Mouse (Mus musculus): ENCODE measurements at regions not wholly inside any gene's neighbourhood (a gene's known extent, or its start where the extent isn't known, plus 50 kb on each side); places are given as distances from the start of the nearest gene placed in this dataset.

DNA sequence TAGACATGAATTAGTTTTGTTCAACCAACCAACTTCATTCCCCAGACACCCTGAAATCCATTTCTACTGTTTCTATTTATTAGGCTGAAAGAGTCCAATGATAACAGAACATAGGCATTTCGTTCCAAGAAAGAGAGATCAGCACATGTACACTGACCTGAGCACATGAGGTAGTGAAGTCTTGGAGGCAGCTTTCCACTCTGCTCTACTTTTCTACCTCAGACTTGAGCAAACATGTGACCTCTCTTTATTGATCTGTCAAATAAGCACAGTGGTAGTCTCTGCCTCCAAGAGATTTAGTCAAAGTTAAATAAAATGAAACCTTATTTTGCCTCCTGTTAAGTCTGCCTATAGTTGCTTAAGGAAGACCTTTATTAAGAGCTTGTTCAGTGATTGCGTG, 321.9 kb upstream of the Adamts9 start:
- Histone ChIP-seq H3K9me3 (replicated peaks; ENCODE audit: low read length) (peaks cover 76% of the 10 kb centered on the region), H3K79me2 (replicated peaks; ENCODE audit: control insufficient read depth, extremely low read depth, insufficient read depth, poor library complexity, severe bottlenecking) (no peaks in the 10 kb centered on the region), H3K27me3 (replicated peaks) (no peaks in the 10 kb centered on the region), H3K4me3 (replicated peaks in 1 of 3; ENCODE audit: low read depth in 2 of 3, low read length in 2 of 3, poor library complexity in 1 of 3) (no peak overlapping the region), H3K36me3 (replicated peaks in 1 of 2; ENCODE audit: control insufficient read depth in 1 of 2, insufficient read depth in 1 of 2, low read length in 1 of 2) (no peaks in the 10 kb centered on the region), H3K4me1 (ENCODE audit: control insufficient read depth in 1 of 2, insufficient read depth in 2 of 2) (no peaks in the 10 kb centered on the region), H3K4me2 (ENCODE audit: insufficient read depth, low read depth, poor library complexity, severe bottlenecking) (no peak overlapping the region), H3K9ac (ENCODE audit: insufficient read depth, low read depth) (no peak overlapping the region), H3K27ac (ENCODE audit: insufficient read depth, low read depth) (no peak overlapping the region)
- in situ Hi-C loops (cut with MboI; ENCODE audit: low pct_ligation_motif_present, low pct_unique_long_range_greater_than_20kb, low sequenced_read_pairs): no loop called here
- DNase-seq (ENCODE audit: extremely low read depth): no peak
- dilution Hi-C loops (cut with MboI; ENCODE audit: extremely low pct_ligation_motif_present, extremely low pct_unique_long_range_greater_than_20kb, low sequenced_read_pairs): no loop called here
- no peak for TF ChIP-seq MXI1 (IDR thresholded peaks at IDR 0.05; ENCODE audit: low read depth, low read length)
- no peak for TF ChIP-seq KAT2A (IDR thresholded peaks at IDR 0.05; ENCODE audit: insufficient replicate concordance, low read length)
- TF ChIP-seq ETS1 (conservative IDR thresholded peaks at IDR 0.05; ENCODE audit: low read depth, low read length): no peak
- TF ChIP-seq SMC3 (IDR thresholded peaks at IDR 0.05; ENCODE audit: low read depth, low read length): no peak
- no peak for TF ChIP-seq NRF1 (IDR thresholded peaks at IDR 0.05; ENCODE audit: low read depth, low read length)
- TF ChIP-seq E2F4 (IDR thresholded peaks at IDR 0.05; ENCODE audit: insufficient replicate concordance, low read depth, low read length): no peak
- no peak for TF ChIP-seq CHD1 (IDR thresholded peaks at IDR 0.05; ENCODE audit: low read depth, low read length)
- no peak for TF ChIP-seq USF2 (conservative IDR thresholded peaks at IDR 0.05; ENCODE audit: low read depth, low read length)
- no peak for TF ChIP-seq MAX (IDR thresholded peaks at IDR 0.05; ENCODE audit: low read length)
- no peak for TF ChIP-seq MAFK (IDR thresholded peaks at IDR 0.05; ENCODE audit: insufficient replicate concordance, low read length)

DNA sequence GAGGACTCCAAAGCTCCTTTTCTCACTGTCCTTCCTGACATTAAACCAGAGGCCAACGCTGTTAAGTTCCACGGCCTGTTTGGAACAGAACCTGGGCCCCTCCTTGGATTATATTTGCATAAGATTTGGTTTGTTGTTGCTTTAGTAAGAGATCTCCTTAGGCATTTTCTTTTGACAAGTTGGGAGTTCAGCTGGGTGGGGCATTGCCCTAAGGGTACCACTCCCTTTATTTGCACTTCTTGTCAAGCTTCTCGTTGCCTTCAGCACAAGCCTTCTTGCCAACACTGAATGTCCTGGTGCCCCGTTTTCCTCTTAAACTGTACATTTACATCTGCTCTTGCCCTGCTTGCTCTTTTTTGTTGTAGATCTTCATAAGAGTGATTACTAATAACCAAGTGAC, 317.5 kb upstream of the Adamts9 start:
- no peak for DNase-seq (ENCODE audit: extremely low read depth)
- H3K4me2 ChIP-seq (ENCODE audit: insufficient read depth, low read depth, poor library complexity, severe bottlenecking): no peak overlapping the region
- no peak overlapping the region for H3K4me3 ChIP-seq (replicated peaks in 1 of 3; ENCODE audit: low read depth in 2 of 3, low read length in 2 of 3, poor library complexity in 1 of 3)
- no peaks in the 10 kb centered on the region for H3K4me1 ChIP-seq (ENCODE audit: control insufficient read depth in 1 of 2, insufficient read depth in 2 of 2)
- no peaks in the 10 kb centered on the region for H3K79me2 ChIP-seq (replicated peaks; ENCODE audit: control insufficient read depth, extremely low read depth, insufficient read depth, poor library complexity, severe bottlenecking)
- no peak overlapping the region for H3K9ac ChIP-seq (ENCODE audit: insufficient read depth, low read depth)
- no peaks in the 10 kb centered on the region for H3K27me3 ChIP-seq (replicated peaks)
- in situ Hi-C loops (cut with MboI; ENCODE audit: low pct_ligation_motif_present, low pct_unique_long_range_greater_than_20kb, low sequenced_read_pairs) (no loop called here), dilution Hi-C loops (cut with MboI; ENCODE audit: extremely low pct_ligation_motif_present, extremely low pct_unique_long_range_greater_than_20kb, low sequenced_read_pairs) (no loop called here)
- peaks cover 82% of the 10 kb centered on the region for H3K9me3 ChIP-seq (replicated peaks; ENCODE audit: low read length)
- TF ChIP-seq POLR2A (IDR thresholded peaks at IDR 0.05; ENCODE audit: low read depth, low read length) (no peak), UBTF (IDR thresholded peaks at IDR 0.05; ENCODE audit: low read depth, low read length) (no peak), MXI1 (IDR thresholded peaks at IDR 0.05; ENCODE audit: low read depth, low read length) (no peak), USF1 (IDR thresholded peaks at IDR 0.05; ENCODE audit: low read depth, low read length) (no peak), CHD1 (IDR thresholded peaks at IDR 0.05; ENCODE audit: low read depth, low read length) (no peak)
- no peaks in the 10 kb centered on the region for H3K36me3 ChIP-seq (replicated peaks in 1 of 2; ENCODE audit: control insufficient read depth in 1 of 2, insufficient read depth in 1 of 2, low read length in 1 of 2)
- no peak overlapping the region for H3K27ac ChIP-seq (ENCODE audit: insufficient read depth, low read depth)

- Histone ChIP-seq H3K27ac (ENCODE audit: insufficient read depth, low read depth) (no peak overlapping the region), H3K36me3 (replicated peaks in 1 of 2; ENCODE audit: control insufficient read depth in 1 of 2, insufficient read depth in 1 of 2, low read length in 1 of 2) (no peaks in the 10 kb centered on the region), H3K9me3 (replicated peaks; ENCODE audit: low read length) (peaks cover 81% of the 10 kb centered on the region), H3K4me2 (ENCODE audit: insufficient read depth, low read depth, poor library complexity, severe bottlenecking) (no peak overlapping the region), H3K4me1 (ENCODE audit: control insufficient read depth in 1 of 2, insufficient read depth in 2 of 2) (no peaks in the 10 kb centered on the region), H3K27me3 (replicated peaks) (no peaks in the 10 kb centered on the region), H3K4me3 (replicated peaks in 1 of 3; ENCODE audit: low read depth in 2 of 3, low read length in 2 of 3, poor library complexity in 1 of 3) (no peak overlapping the region), H3K9ac (ENCODE audit: insufficient read depth, low read depth) (no peak overlapping the region), H3K79me2 (replicated peaks; ENCODE audit: control insufficient read depth, extremely low read depth, insufficient read depth, poor library complexity, severe bottlenecking) (no peaks in the 10 kb centered on the region)
- TF ChIP-seq ELF1 (IDR thresholded peaks at IDR 0.05; ENCODE audit: low read depth, low read length): no peak
- no peak for TF ChIP-seq UBTF (IDR thresholded peaks at IDR 0.05; ENCODE audit: low read depth, low read length)
- TF ChIP-seq E2F4 (IDR thresholded peaks at IDR 0.05; ENCODE audit: insufficient replicate concordance, low read depth, low read length): no peak
- TF ChIP-seq ZC3H11A (IDR thresholded peaks at IDR 0.05; ENCODE audit: low read depth, low read length): no peak
- no peak for TF ChIP-seq TCF12 (IDR thresholded peaks at IDR 0.05; ENCODE audit: low read depth, low read length)
- TF ChIP-seq JUND (conservative IDR thresholded peaks at IDR 0.05; ENCODE audit: low read depth, low read length): no peak
- no peak for TF ChIP-seq IRF4 (IDR thresholded peaks at IDR 0.05; ENCODE audit: low read depth, low read length)
- TF ChIP-seq EP300 (IDR thresholded peaks at IDR 0.05; ENCODE audit: low read length): no peak
- no peak for TF ChIP-seq MAZ (IDR thresholded peaks at IDR 0.05; ENCODE audit: low read depth, low read length)
- dilution Hi-C loops (cut with MboI; ENCODE audit: extremely low pct_ligation_motif_present, extremely low pct_unique_long_range_greater_than_20kb, low sequenced_read_pairs): no loop called here
- in situ Hi-C loops (cut with MboI; ENCODE audit: low pct_ligation_motif_present, low pct_unique_long_range_greater_than_20kb, low sequenced_read_pairs): no loop called here
- DNase-seq (ENCODE audit: extremely low read depth): no peak
Observed at GRCm38 (mm10) chr6:93257130-93257841, 314.0 kb upstream of the Adamts9 start.
